Mouse (Mus musculus): ENCODE measurements around the gene Vangl1.

The Vangl1 gene

DNA sequence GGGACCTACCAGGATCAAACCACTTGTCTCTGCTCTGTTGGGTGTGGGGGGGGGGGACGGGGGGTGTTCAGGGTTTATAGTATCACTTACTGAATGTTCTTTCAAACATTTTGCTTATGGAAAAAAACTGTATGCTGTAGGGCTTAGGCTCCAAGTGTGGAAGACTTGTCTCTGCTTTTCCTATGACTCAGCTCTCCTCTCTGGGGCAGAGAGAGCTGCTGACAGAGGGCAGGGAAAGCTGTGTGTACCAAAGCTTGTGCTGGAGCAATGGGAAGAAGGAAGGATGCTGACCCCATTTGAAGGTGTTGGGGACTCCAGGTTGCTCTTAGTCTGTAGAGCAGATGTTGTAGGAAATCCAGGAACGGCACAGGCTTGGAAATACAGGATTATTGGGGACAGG is 63.0 kb downstream of the Vangl1 start:
- DNase-seq: no peak

DNA sequence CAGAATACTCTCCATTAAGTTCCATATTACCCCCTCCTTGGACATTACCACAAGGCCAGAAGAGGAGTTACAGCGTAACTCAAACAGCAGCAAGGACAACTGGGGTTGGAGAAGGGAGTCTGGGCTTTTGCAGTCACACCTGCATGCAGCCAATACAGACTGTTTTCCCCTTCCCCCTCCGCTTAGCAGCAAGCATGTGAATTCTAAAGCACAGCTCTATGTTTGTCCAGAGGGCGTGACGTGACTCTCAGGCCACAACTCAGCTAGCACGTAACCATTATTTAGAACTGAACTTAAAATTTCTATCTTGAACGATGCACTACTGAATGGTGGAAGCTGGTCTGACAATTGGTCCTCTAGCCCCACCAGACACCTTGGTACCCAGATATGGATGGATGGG is 63.9 kb downstream of the Vangl1 start:
- no peak for DNase-seq

DNA sequence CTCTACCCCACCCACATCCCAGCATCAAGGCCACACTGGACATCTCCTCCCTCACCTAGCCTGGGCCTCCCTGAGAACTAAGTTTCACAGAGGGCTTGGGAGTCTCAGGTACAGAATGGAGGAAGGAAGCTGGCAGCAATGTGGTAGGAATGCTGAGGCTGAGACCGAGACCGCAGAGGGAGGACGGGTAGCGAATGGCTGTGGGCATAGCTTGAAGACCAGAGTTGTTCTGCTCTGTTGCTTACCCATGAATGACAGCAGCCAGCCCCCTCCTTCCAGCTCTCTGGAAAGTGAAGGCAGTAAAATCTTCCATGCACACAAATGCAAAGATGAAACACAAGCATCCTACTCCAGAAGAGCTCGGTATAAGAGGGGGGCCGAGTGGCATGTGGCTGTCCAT is 65.6 kb downstream of the Vangl1 start:
- no peak for DNase-seq

DNA sequence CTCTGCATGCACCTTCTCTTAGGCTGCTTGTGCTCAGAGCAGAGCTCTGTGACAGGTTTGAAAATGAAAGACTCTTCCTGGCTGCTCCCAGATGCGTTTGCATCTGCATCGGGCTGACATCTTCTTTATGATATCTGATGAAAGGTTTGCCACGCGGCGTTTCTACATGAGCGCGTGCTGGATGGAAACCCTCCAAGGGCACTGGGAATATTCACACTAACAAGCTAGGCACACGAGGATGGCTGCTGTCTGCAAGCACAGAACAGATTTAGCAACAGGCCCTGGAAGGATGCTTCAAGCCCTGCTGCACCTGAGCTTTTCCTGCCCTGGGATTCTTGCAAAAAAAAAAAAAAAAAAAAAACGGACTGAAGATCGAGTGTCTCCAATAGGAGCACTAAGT is 67.3 kb downstream of the Vangl1 start:
- DNase-seq: no peak

DNA sequence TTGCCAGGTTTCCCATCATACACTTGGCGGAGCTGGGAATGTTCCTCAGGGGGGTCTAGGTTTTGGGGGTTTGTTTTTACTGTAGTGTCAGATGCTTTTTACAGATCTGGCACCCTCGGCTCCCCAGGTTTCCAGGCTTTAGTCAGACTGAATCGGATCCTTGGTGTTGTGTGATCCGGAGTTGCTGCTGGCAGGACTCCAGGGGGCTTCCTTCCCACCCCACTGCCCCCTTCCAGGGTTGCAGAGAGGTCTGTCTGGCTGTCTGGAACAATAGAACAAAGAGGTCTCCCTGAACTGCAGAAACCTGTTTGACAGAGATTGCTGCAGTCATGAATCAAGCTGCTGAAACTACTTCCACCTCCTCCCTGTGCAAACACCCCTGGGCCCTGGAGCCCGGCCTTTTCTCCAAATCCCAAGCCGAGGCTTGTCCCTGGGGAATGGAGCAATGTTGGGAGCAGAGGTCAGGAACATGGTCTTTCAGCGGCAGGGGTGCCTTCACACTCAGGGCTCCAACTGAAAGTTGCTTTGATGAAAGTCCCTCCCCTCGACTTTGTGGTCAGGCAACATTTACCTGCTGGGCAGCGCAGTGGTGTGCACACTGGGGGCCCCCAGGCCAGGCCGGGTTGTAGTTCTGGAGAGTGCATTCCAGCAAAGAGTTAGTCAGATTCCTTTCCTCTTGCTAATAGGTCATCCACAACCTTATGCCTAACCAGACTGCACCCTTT is 68.9 kb downstream of the Vangl1 start:
- no peak for DNase-seq

- DNase-seq: no peak
These were observed 72.7 kb downstream of the Vangl1 start for GRCm38 (mm10) chr3:102131627-102132324.

- no peak for DNase-seq
These were observed 74.0 kb downstream of the Vangl1 start for GRCm38 (mm10) chr3:102130478-102130877.

DNA sequence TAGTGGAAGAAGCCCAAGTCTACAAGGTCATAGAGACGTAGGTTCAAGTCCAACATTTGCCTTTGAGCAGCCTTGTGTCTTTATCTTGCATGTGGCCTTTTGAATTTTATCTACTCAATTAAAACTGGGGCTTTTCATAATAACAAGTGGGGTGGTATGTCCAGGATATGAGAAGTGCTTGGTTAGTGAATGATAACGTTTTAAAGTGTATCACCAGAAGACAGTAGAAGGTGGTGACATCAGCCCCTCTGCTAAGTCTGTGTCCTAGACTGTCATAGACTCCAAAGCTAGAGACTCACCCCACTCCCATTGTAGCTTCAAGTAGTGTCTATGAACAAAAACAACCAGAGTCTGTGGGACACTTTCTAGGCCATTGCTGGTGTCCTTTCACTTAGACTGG is 76.3 kb downstream of the Vangl1 start:
- DNase-seq: no peak

DNA sequence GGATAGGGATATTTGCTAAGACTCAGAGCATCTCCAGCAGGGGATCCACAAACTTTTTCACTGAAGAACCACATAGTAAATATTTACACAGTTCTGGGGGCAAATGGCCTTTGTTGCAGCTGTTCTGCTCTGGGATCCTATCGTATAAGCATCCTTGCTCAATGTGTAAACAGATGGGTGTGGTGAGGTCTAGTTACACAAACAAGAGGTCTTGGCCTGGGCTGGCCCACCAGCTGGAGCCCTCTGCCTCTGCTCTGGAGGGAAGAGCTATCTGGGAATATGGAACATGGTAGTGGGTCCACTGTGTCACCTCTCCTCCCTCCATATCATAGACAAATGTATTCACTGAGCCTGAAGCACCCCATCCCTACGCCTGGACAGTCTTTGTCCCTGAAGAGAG is 77.4 kb downstream of the Vangl1 start:
- no peak for DNase-seq

DNA sequence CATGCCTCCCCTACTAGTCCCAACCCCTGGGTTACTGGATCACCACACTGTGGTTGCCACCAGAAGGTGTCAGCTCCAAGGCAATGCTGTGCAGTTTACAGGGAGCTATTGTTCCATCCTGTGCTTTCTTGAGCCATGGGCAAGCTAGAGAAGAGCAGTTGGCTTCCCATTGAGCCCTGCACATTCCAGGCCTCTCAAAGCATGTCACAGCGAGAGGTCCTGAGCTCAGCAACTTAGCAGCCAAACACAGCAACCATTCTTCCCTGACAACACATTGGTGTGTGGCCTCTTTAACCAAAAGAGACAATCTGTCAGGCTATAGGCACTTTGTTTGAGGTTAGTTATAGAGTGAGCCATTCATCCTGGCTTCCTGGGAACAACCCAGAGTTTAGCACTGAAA is 78.9 kb downstream of the Vangl1 start:
- peak; percentile 28 to 31 for DNase-seq

DNA sequence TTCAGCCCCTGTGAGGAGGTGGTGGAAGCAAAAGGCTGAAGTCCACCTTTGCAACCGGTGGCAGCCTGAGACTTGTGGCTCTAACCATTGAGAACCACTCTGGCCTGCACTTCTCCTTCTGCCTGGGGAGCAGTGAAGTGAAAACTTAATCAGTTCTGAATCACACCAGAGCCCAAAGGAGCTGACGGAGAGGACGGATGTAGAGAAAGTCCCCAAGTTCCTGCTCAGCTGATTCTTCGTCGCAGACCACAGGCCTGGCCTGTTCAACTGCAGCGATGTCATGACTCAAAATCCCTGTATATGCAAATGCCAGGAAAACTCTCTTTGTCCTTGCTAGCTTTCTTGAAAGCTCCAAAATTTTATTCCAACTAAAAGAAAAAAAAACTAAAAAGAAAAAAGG is 80.8 kb downstream of the Vangl1 start:
- DNase-seq: no peak

DNA sequence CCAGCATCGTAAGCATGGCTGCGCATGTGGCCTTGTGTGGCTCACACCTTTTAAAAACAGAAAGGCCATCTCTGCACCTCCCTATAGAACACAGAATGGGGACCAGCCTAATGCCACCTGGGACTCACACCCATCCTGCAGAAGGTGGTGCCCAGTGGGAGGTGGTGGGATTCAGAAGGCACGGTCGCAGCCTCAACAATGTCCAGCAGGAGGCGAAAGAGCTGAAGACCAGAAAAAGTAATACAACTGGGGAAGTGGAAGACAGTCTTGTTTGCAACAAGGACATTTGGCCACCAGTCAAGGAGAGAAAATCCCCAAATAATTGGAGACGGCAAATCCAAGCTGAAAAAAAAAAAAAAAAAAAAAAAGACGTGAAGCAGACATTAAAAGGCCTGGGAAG is 82.4 kb downstream of the Vangl1 start:
- DNase-seq: no peak

DNA sequence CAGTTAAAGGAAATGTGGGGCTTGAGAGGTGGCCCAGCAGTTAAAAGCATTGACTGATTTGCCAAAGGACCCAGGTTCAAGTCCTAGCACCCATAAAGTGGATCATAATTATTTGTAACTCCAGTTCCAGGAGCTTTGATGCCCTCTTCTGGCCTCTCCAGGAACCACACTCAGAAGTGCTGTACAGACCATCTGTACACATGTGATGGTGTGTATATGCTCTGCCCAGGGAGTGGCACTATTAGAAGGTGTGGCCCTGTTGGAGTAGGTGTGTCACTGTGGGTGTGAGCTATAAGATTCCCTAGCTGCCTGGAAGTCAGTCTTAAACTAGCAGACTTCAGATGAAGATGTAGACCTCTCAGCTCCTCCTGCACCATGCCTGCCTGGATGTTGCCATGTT is 83.5 kb downstream of the Vangl1 start:
- no peak for DNase-seq

DNA sequence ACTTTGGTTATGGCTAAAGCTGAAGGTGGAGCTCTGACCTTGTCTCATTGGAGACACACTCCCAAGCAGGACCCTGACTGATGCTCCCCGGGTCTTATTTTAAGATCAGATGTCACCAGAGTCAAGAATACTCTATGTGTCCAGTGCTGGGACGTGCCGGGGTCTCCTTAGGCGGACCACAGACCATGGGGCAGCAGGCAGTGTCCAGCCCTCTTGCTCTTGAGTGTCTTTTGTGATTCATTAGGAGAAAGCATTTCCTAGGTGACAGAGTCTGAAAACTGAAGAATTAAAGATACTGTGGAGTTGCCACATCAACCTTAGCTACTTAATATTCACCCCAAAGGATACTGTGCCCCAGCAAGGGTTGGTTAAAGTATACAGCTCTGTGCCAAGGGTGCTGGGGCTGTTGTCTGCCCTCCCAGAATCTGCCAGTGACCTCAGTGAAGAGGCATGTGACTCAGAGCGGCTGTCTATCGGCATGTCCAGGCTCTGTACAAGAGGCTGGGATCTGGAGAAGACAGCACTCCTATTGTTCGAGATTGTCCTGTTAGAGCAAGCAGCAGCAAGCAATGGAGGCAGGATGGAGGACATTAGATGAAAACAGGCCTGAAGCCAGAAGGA is 92.4 kb downstream of the Vangl1 start:
- DNase-seq: no peak

DNA sequence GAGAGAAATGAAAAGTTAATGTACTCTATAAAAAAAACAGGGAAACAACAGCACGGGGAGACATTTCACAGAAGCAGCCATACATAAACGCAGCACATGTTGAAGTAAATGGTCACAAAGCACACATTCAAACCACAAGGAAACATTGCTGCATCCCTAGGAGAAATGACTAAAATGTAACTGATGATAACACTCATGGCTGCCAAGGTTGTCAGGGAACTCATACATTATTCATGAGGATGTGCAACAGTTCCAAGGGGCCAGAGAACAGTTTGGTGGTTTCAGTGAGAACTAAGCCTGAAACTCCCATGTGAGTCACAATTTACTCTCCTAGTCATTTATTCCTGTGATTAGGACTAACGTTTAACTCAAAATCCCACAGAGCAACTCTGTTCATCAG is 96.3 kb downstream of the Vangl1 start:
- DNase-seq: no peak

- no peak for DNase-seq
These were observed 100.5 kb downstream of the Vangl1 start for GRCm38 (mm10) chr3:102103811-102104565.
